Mouse (Mus musculus): ENCODE data around the gene Spata9. TPM values are rescaled to one million over a fixed set of nuclear protein-coding genes. Genes with fewer than 3 reads are reported as not detected.

Gene Spata9
- polyA plus RNA-seq, 1 experiment from 2014 or later, result 3.1 TPM

- Histone ChIP-seq H3K4me1 (no peaks in the 10 kb centered on the region), H3K27ac (replicated peaks) (no peak overlapping the region), H3K9me3 (replicated peaks) (no peaks in the 10 kb centered on the region), H3K36me3 (peaks cover 8% of the 10 kb centered on the region), H3K27me3 (replicated peaks) (no peaks in the 10 kb centered on the region), H3K9ac (replicated peaks) (no peak overlapping the region), H3K4me2 (no peak overlapping the region), H3K4me3 (replicated peaks) (no peak overlapping the region)
- no peak for ATAC-seq (ENCODE audit: low FRiP score)
- 89% methylated on average over 3 of the region's 3 CpGs for WGBS
Measured at GRCm38 (mm10) chr13:76003272-76003671, 36.3 kb downstream of the Spata9 start.

- 91% methylated on average over 2 of the region's 2 CpGs for WGBS
- H3K9me3 ChIP-seq (replicated peaks), result no peaks in the 10 kb centered on the region
- H3K4me1 ChIP-seq, result peaks cover 13% of the 10 kb centered on the region
- no peak overlapping the region for H3K9ac ChIP-seq (replicated peaks)
- no peaks in the 10 kb centered on the region for H3K27me3 ChIP-seq (replicated peaks)
- no peaks in the 10 kb centered on the region for H3K36me3 ChIP-seq
- no peak for ATAC-seq (ENCODE audit: low FRiP score)
- H3K4me3 ChIP-seq (replicated peaks), result no peak overlapping the region
- no peak overlapping the region for H3K4me2 ChIP-seq
- H3K27ac ChIP-seq (replicated peaks), result no peak overlapping the region
Measured at GRCm38 (mm10) chr13:76014511-76014910, 47.6 kb downstream of the Spata9 start.

DNA sequence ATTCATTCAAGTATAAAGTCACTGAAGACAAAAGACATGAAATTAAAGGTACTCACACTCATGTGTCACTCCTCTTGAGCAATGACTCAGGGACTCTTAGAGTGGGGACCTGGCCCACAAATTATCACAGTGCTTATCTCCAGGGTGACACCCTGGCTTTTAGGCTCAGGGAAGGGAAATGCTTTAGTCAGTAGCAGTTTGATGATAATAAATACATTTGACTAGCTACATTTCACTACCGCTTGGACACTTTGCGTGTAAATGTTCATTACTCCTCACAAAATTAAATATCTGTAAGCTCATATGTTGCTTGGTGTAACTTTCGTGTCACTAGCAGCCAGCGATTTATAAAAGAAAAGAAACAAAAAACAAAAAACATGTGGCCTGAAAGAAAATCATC lies 50.5 kb downstream of the Spata9 start:
- WGBS, result 65% methylated on average over 4 of the region's 4 CpGs
- no peaks in the 10 kb centered on the region for H3K36me3 ChIP-seq
- no peaks in the 10 kb centered on the region for H3K9me3 ChIP-seq (replicated peaks)
- H3K4me3 ChIP-seq (replicated peaks), result peak overlapping the region; percentile 74
- no peaks in the 10 kb centered on the region for H3K27me3 ChIP-seq (replicated peaks)
- peak overlapping the region; percentile 69 for H3K4me2 ChIP-seq
- peaks cover 13% of the 10 kb centered on the region for H3K4me1 ChIP-seq
- peak overlapping the region; percentile 85; the same call in 1 of the 2 replicates for H3K9ac ChIP-seq (replicated peaks)
- ATAC-seq (ENCODE audit: low FRiP score), result no peak
- H3K27ac ChIP-seq (replicated peaks), result peak overlapping the region; percentile 97

GRCm38 (mm10) chr13:76017974-76018843 lies 51.3 kb downstream of the Spata9 start, which contains the start of gene Rfesd:
TSS of gene Rfesd (minus strand) at chr13:76018719.
- Histone ChIP-seq H3K27ac (replicated peaks) (peak within 1 kb of the TSS; percentile 97), H3K4me2 (peak within 1 kb of the TSS; percentile 69), H3K9me3 (replicated peaks) (no peaks in the 10 kb centered on the region), H3K4me3 (replicated peaks) (peak within 1 kb of the TSS; percentile 74), H3K9ac (replicated peaks) (peak within 1 kb of the TSS; percentile 85), H3K27me3 (replicated peaks) (0 out of 2 replicates have a peak, but pooled peaks cover 4% of the 10 kb centered on the region), H3K4me1 (peaks cover 13% of the 10 kb centered on the region), H3K36me3 (no peaks in the 10 kb centered on the region)
- whole genome bisulfite sequencing, result under 1% methylated on average over 50 of the region's 50 CpGs
- ATAC-seq (ENCODE audit: low FRiP score), result peak; percentile 100

DNA sequence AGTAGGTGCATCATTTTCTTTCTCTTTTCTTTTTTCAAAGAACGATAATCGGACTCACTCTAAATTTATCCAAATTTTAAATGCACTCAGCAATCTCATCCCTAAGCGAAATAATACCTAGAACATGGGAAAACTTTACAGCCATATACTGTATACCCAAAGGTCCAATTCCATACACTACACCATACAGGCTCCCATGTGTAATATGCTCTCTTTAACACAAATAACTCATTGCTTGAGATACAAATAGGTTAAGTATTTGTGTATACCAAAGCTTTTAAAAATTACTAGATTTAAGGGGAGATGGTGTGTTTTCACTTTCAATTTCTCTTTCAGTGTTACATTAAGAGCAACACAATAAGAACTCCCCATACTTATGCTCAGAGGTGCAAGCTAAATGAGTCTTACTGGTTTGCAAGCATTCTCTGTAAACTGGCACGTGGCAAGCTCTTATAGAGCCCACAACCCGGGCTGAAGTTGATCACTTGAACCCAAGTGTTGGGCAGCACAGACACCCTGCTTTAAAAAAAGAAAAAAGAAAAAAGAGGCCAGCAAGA lies 52.0 kb downstream of the Spata9 start:
- Histone ChIP-seq H3K27ac (replicated peaks) (no peak overlapping the region), H3K36me3 (no peaks in the 10 kb centered on the region)

DNA sequence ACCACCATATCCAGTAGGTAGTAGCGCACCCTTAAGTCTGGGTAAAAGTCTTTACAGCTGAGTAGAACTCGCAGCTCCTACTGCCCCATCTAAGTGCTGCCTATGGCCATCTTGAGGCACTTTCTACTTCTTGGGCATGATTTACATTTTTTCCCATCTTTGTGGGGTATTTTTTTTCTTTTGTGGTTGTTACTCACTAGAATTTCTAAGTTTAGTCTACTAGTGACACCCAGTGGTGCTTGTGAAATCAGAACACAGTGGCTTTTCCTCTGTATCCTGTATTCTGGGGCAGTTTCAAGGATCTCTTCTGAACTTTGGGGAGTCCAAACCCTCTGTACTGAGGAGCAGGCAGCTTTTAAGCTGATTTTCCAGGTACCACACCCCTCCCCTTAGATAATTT lies 54.8 kb downstream of the Spata9 start:
- Histone ChIP-seq H3K4me1 (peaks cover 11% of the 10 kb centered on the region), H3K9ac (replicated peaks) (no peak overlapping the region), H3K27ac (replicated peaks) (no peak overlapping the region), H3K4me2 (no peak overlapping the region), H3K36me3 (no peaks in the 10 kb centered on the region), H3K4me3 (replicated peaks) (no peak overlapping the region), H3K27me3 (replicated peaks) (0 out of 2 replicates have a peak, but pooled peaks cover 4% of the 10 kb centered on the region), H3K9me3 (replicated peaks) (no peaks in the 10 kb centered on the region)
- no peak for ATAC-seq (ENCODE audit: low FRiP score)
- 94% methylated on average over 2 of the region's 2 CpGs for WGBS

More for the DNA sequence above, 52.0 kb downstream of the Spata9 start:
- 42% methylated on average over 5 of the region's 5 CpGs for WGBS
- Histone ChIP-seq H3K9me3 (replicated peaks) (no peaks in the 10 kb centered on the region), H3K9ac (replicated peaks) (no peak overlapping the region), H3K27me3 (replicated peaks) (0 out of 2 replicates have a peak, but pooled peaks cover 4% of the 10 kb centered on the region), H3K4me2 (peak overlapping the region; percentile 69), H3K4me3 (replicated peaks) (peak overlapping the region; percentile 74), H3K4me1 (peaks cover 13% of the 10 kb centered on the region)
- ATAC-seq (ENCODE audit: low FRiP score), result peak; percentile 46

GRCm38 (mm10) chr13:76024588-76024987 lies 57.6 kb downstream of the Spata9 start:
- 75% methylated on average over 3 of the region's 3 CpGs for WGBS
- no peak overlapping the region for H3K27ac ChIP-seq (replicated peaks)

DNA sequence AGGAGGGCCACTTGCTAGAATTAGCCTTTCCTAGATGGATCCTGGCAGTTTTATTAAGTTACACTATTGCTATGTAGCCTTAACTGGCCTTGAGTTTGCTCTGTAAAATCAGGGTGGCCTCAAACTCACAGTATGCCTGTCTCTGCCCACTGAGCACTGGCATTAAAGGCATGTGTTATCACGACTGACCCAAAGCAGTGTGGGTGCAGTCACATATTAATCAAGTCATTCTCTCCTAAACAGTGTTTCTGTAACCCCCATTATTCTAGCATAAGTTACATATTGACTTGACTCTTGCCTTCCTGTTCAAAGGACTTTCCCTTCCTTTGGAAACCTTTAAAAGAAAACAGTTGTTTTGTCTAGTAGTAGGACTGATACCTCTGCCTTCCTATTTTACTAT lies 75.5 kb downstream of the Spata9 start:
- WGBS, result 74% methylated on average over 1 of the region's 1 CpGs
- Histone ChIP-seq H3K4me3 (replicated peaks) (no peak overlapping the region), H3K36me3 (no peaks in the 10 kb centered on the region), H3K27me3 (replicated peaks) (no peaks in the 10 kb centered on the region), H3K9ac (replicated peaks) (no peak overlapping the region), H3K9me3 (replicated peaks) (no peaks in the 10 kb centered on the region), H3K4me2 (no peak overlapping the region), H3K27ac (replicated peaks) (no peak overlapping the region), H3K4me1 (no peaks in the 10 kb centered on the region)
- ATAC-seq (ENCODE audit: low FRiP score), result no peak

More at GRCm38 (mm10) chr13:76024588-76024987, 57.6 kb downstream of the Spata9 start:
- no peak overlapping the region for H3K4me2 ChIP-seq
- no peaks in the 10 kb centered on the region for H3K4me1 ChIP-seq
- H3K4me3 ChIP-seq (replicated peaks), result no peak overlapping the region
- H3K9me3 ChIP-seq (replicated peaks), result no peaks in the 10 kb centered on the region
- no peak overlapping the region for H3K9ac ChIP-seq (replicated peaks)
- no peak for ATAC-seq (ENCODE audit: low FRiP score)
- no peaks in the 10 kb centered on the region for H3K36me3 ChIP-seq
- 0 out of 2 replicates have a peak, but pooled peaks cover 4% of the 10 kb centered on the region for H3K27me3 ChIP-seq (replicated peaks)

DNA sequence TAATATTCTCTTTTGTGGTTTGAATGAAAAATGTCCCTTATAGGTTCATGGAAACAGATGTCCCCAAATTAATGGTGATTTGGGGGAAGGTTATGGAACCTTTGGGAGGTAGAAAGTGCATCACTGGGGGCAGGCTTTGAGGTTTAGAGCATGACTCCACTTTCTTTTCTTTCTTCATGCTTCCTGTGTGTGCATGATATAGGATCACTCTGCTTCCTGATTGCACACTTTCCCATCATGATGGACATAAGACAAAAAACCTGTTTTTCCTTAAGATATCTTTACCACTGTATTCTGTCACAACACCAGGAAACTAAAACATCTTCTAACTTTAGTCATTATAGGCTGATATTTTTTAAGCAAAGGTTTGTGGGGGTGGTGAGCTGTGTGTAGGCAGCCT lies 78.0 kb downstream of the Spata9 start:
- no peaks in the 10 kb centered on the region for H3K36me3 ChIP-seq

More for the DNA sequence above, 78.0 kb downstream of the Spata9 start:
- no peak overlapping the region for H3K4me3 ChIP-seq (replicated peaks)
- no peaks in the 10 kb centered on the region for H3K4me1 ChIP-seq
- H3K9ac ChIP-seq (replicated peaks), result no peak overlapping the region
- H3K9me3 ChIP-seq (replicated peaks), result no peaks in the 10 kb centered on the region
- ATAC-seq (ENCODE audit: low FRiP score), result no peak
- H3K4me2 ChIP-seq, result no peak overlapping the region
- H3K27me3 ChIP-seq (replicated peaks), result no peaks in the 10 kb centered on the region
- no peak overlapping the region for H3K27ac ChIP-seq (replicated peaks)

Other genes starting within 250 kb of the Spata9 start
- 86.1 and 87.0 TPM in 2 replicates for gene Glrx, start 127.3 kb upstream of the Spata9 start, polyA plus RNA-seq (2015; fragmentation: Nextera tagmentation; extraction: Ambion mirVana)
- gene Rhobtb3, start 23.2 kb upstream of the Spata9 start, polyA plus RNA-seq (2015; fragmentation: Nextera tagmentation; extraction: Ambion mirVana), result 17.6 and 18.3 TPM in 2 replicates
- gene Rfesd, start 51.6 kb downstream of the Spata9 start, polyA plus RNA-seq (2015; fragmentation: Nextera tagmentation; extraction: Ambion mirVana), result 19.9 and 21.0 TPM in 2 replicates
- 4.7 and 4.9 TPM in 2 replicates for gene Gpr150, start 89.8 kb downstream of the Spata9 start, polyA plus RNA-seq (2015; fragmentation: Nextera tagmentation; extraction: Ambion mirVana)
- gene Arsk, start 131.5 kb downstream of the Spata9 start, polyA plus RNA-seq (2015; fragmentation: Nextera tagmentation; extraction: Ambion mirVana), result 4.2 and 5.0 TPM in 2 replicates
- gene Ttc37, start 131.6 kb downstream of the Spata9 start, polyA plus RNA-seq (2015; fragmentation: Nextera tagmentation; extraction: Ambion mirVana), result 9.0 and 9.1 TPM in 2 replicates

Data from neural tube, embryonic 15.5 days (tissue).